Mouse (Mus musculus) intestine, embryonic 14.5 days (tissue): ENCODE measurements at regions not wholly inside any gene's neighbourhood (a gene's known extent, or its start where the extent isn't known, plus 50 kb on each side); places are given as distances from the start of the nearest gene placed in this dataset.

Experiments
- ATAC-seq: fragments of 200-750 bp; cut with Nextera tagmentation; replicated peaks from 2 replicates; pipeline ENCODE4 v1.8.0; 2017; ENCODE audit warnings: low read depth, moderate number of reproducible peaks, moderate TSS enrichment, moderate library complexity; ENCODE audit not compliant: low FRiP score, low TSS enrichment
- DNase-seq: peaks from one replicate; pipeline ENCODE4 v3.0.0-alpha.2; 2018; ENCODE audit warnings: low spot score
- H3K27ac ChIP-seq: fragments of 300-500 bp; sonication (generic); 2 replicates; pipeline ENCODE4 v1.5.1; 2014; ENCODE audit warnings: low read depth, mild to moderate bottlenecking, control low read depth
- H3K27me3 ChIP-seq: fragments of 300-500 bp; sonication (generic); replicated peaks from 2 replicates; pipeline ENCODE4 v1.6.1; 2014; ENCODE audit warnings: low read length, control low read depth; ENCODE audit not compliant: control insufficient read depth, insufficient read depth
- H3K36me3 ChIP-seq: fragments of 300-500 bp; sonication (generic); 2 replicates; pipeline ENCODE4 v1.6.1; 2014; ENCODE audit warnings: low read length, control low read depth; ENCODE audit not compliant: control insufficient read depth, insufficient read depth
- H3K4me1 ChIP-seq: fragments of 300-500 bp; sonication (generic); replicated peaks from 2 replicates; pipeline ENCODE4 v1.6.1; 2014; ENCODE audit warnings: low read length, control low read depth, mixed read lengths; ENCODE audit not compliant: control insufficient read depth, insufficient read depth
- H3K4me2 ChIP-seq: fragments of 300-500 bp; sonication (generic); 2 replicates; pipeline ENCODE4 v1.6.1; 2014; ENCODE audit warnings: low read length
- H3K4me3 ChIP-seq: fragments of 300-500 bp; sonication (generic); 2 replicates; pipeline ENCODE4 v1.5.1; 2014; ENCODE audit warnings: low read depth, low read length, control low read depth, mixed read lengths
- H3K9ac ChIP-seq: fragments of 300-500 bp; sonication (generic); 2 replicates; pipeline ENCODE4 v1.6.1; 2014; ENCODE audit warnings: mild to moderate bottlenecking, low read length
- H3K9me3 ChIP-seq: fragments of 300-500 bp; sonication (generic); 2 replicates; pipeline ENCODE4 v1.6.1; 2016; ENCODE audit warnings: low read length, control low read depth; ENCODE audit not compliant: control insufficient read depth
- WGBS: fragments of 180-500 bp; shearing (Covaris S2); extraction: QIAGEN DNeasy Blood & Tissue Kit; methylation state at CpG from one replicate; pipeline ENCODE4 v1.1.7; 2014; 5-methylcytosine and 5-hydroxymethylcytosine counted together

GRCm38 (mm10) chr13:5306688-5307087 is 554.6 kb upstream of the Klf6 start:
- Histone ChIP-seq H3K9ac (no peak overlapping the region), H3K36me3 (no peaks in the 10 kb centered on the region), H3K27me3 (no peaks in the 10 kb centered on the region), H3K4me2 (no peak overlapping the region), H3K27ac (no peak overlapping the region), H3K4me3 (no peak overlapping the region), H3K9me3 (no peaks in the 10 kb centered on the region), H3K4me1 (no peaks in the 10 kb centered on the region)
- no peak for DNase-seq
- WGBS: 37% methylated on average over 4 of the region's 4 CpGs
- no peak for ATAC-seq

DNA sequence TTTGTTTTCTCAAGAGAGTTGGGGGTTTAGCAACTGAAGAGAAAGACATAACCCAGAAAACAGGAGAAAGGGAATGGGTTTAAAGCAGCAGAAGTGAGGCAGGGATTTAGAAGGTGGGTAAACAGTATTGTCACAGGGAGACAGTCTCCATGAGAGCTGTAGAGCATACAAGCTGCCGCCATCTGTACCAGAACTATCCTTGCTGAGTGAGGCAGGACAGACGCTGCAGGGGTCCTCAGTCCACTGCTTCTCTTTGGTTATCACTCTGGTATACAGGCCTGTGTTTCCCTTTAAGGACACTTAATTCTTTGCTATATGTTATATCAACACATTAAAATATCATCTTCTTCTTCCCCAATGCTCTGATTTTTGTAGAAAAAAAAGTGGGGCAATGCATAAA is 548.0 kb upstream of the Klf6 start:
- 33% methylated on average over 2 of the region's 2 CpGs for WGBS
- Histone ChIP-seq H3K4me3 (no peak overlapping the region), H3K9me3 (no peaks in the 10 kb centered on the region), H3K27me3 (no peaks in the 10 kb centered on the region), H3K36me3 (no peaks in the 10 kb centered on the region), H3K4me2 (no peak overlapping the region), H3K27ac (no peak overlapping the region), H3K9ac (no peak overlapping the region), H3K4me1 (no peaks in the 10 kb centered on the region; the same call in 1 of the 2 replicates)
- DNase-seq: no peak
- no peak for ATAC-seq

DNA sequence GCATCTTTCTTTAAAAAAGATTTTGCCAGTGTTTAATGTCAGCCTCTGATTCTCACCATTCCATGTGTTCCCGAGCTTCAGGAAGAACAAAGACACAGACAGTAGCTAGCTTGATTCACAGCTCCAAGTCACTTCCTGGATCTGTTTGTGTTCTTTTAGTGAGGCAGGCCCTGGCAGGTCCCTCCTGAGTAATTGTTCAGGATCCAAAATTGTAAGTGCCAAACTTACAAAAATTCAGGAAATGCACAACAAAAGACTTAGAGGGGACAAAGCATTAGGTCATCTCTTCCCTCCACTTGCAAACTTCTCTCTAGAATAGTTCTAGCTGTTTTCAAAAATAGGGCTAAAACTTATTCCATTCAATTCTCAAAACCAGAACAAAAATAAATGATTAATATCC is 546.3 kb upstream of the Klf6 start:
- no peaks in the 10 kb centered on the region; the same call in 1 of the 2 replicates for H3K4me1 ChIP-seq
- WGBS: 24% methylated on average over 1 of the region's 1 CpGs
- H3K4me2 ChIP-seq: no peak overlapping the region
- no peaks in the 10 kb centered on the region for H3K27me3 ChIP-seq
- no peak overlapping the region for H3K27ac ChIP-seq
- H3K4me3 ChIP-seq: no peak overlapping the region
- DNase-seq (no peak), ATAC-seq (no peak)
- H3K36me3 ChIP-seq: no peaks in the 10 kb centered on the region
- H3K9ac ChIP-seq: no peak overlapping the region
- H3K9me3 ChIP-seq: no peaks in the 10 kb centered on the region

GRCm38 (mm10) chr13:5317941-5318856 is 543.1 kb upstream of the Klf6 start:
- 57% methylated on average over 5 of the region's 5 CpGs for WGBS
- Histone ChIP-seq H3K36me3 (no peaks in the 10 kb centered on the region), H3K27me3 (no peaks in the 10 kb centered on the region), H3K4me1 (no peaks in the 10 kb centered on the region; the same call in 1 of the 2 replicates), H3K27ac (no peak overlapping the region), H3K4me3 (no peak overlapping the region), H3K9ac (no peak overlapping the region), H3K4me2 (no peak overlapping the region), H3K9me3 (no peaks in the 10 kb centered on the region)
- DNase-seq (no peak), ATAC-seq (no peak)

DNA sequence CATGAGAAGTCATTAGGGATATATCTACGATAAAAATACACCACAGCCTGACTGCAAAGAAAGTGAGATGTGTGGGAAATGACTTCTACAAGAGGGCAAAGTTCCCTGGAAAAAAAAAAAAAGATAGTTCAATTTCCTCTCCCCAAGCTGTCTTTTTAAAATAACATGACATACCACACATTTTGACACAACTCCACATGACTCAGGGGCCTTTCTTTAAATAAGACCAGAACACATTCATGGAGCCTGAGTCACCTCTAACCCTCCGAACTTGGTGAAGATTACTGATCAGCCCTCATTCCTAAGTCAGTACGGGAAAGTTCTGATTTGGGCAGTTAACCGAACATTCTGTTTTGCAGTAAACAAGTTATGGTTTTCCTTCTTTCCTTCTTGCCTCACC is 515.6 kb upstream of the Klf6 start:
- ATAC-seq (no peak), DNase-seq (no peak)
- Histone ChIP-seq H3K4me3 (no peak overlapping the region), H3K27me3 (no peaks in the 10 kb centered on the region), H3K4me2 (no peak overlapping the region), H3K9me3 (no peaks in the 10 kb centered on the region), H3K27ac (no peak overlapping the region), H3K4me1 (no peaks in the 10 kb centered on the region), H3K36me3 (no peaks in the 10 kb centered on the region), H3K9ac (no peak overlapping the region)
- 47% methylated on average over 4 of the region's 4 CpGs for WGBS

DNA sequence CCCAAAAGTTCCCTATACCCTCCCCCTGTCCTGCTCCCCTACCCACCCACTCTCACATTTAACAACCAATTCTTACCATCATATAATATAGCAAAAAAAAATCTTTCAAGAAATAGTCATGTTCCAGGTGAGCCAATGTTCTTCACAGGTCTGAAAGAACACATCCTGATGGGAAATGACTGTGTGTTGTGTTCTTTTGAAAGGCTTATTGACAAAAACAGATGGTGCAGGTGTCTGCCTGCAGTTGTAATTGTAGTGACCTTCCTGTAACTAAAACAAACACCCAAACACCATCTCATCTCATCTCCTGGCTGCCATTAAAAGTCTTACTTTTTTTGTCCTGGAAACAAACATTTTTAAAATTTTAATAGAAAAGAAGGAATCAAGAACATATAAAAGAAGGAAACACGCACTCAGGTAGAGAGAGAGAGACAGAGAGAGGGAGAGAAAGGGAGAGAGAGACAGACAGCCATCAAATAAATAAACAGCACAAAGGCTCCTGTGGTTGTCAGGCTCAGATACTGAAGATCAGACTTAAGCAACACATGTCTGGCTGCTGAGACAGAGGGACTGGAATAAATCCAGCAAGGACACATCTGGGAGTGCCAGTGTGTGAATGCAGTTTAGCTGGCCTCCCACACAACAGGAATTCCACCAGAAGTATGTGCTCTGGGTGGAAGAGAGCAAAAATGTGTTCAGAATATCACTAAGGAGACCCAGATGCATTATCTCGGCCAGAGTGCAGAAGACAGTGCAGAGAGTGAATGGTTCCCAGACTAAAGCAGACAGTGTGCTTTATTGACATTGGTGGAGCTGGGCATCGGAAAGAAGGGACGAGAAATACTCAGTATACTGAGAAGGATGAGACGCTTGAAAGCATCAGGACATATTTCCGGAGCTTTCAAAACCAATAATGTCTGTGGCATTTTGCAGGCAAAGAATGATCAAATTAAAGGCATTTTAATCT is 513.5 kb upstream of the Klf6 start:
- Histone ChIP-seq H3K27ac (no peak overlapping the region), H3K4me3 (no peak overlapping the region), H3K9me3 (no peaks in the 10 kb centered on the region), H3K27me3 (no peaks in the 10 kb centered on the region), H3K9ac (no peak overlapping the region), H3K36me3 (no peaks in the 10 kb centered on the region), H3K4me2 (no peak overlapping the region), H3K4me1 (no peaks in the 10 kb centered on the region)
- WGBS: 47% methylated on average over 6 of the region's 6 CpGs
- DNase-seq: no peak
- no peak for ATAC-seq

- Histone ChIP-seq H3K9ac (no peak overlapping the region), H3K4me2 (no peak overlapping the region), H3K4me3 (no peak overlapping the region), H3K27me3 (no peaks in the 10 kb centered on the region), H3K36me3 (no peaks in the 10 kb centered on the region), H3K27ac (no peak overlapping the region), H3K9me3 (no peaks in the 10 kb centered on the region), H3K4me1 (no peaks in the 10 kb centered on the region)
- no peak for DNase-seq
- 72% methylated on average over 7 of the region's 7 CpGs for WGBS
- ATAC-seq: no peak
Observed at GRCm38 (mm10) chr13:5367058-5367797, 494.1 kb upstream of the Klf6 start.

- H3K36me3 ChIP-seq: no peaks in the 10 kb centered on the region
- no peak overlapping the region for H3K27ac ChIP-seq
- H3K27me3 ChIP-seq: no peaks in the 10 kb centered on the region
- no peak for DNase-seq
- no peak overlapping the region for H3K4me2 ChIP-seq
- no peaks in the 10 kb centered on the region for H3K9me3 ChIP-seq
- ATAC-seq: no peak
- no peaks in the 10 kb centered on the region for H3K4me1 ChIP-seq
- no peak overlapping the region for H3K9ac ChIP-seq
- WGBS: 58% methylated on average over 8 of the region's 8 CpGs
- no peak overlapping the region for H3K4me3 ChIP-seq
Observed at GRCm38 (mm10) chr13:5370007-5370406, 491.3 kb upstream of the Klf6 start.
